Mouse (Mus musculus) ES-Bruce4 (cell line): ENCODE results near the gene Doc2g. TPM values are rescaled to one million over a fixed set of nuclear protein-coding genes. Genes with fewer than 3 reads are reported as not detected.
"Not testable (repeated sequence)": the region's sequence is repeated elsewhere in the genome, so short reads cannot be mapped to it uniquely, and the experiment has no call there.

Source experiments
- H3K27ac ChIP-seq: 2 replicates; pipeline ENCODE4 v1.5.1; 2012; ENCODE audit warnings: low read length, inconsistent platforms; ENCODE audit not compliant: insufficient read depth
- H3K27me3 ChIP-seq: 2 replicates; pipeline ENCODE4 v1.6.1; 2012; ENCODE audit warnings: mild to moderate bottlenecking, low read length, inconsistent platforms; ENCODE audit not compliant: control insufficient read depth, poor library complexity, insufficient read depth, severe bottlenecking
- H3K36me3 ChIP-seq: 2 replicates; pipeline ENCODE4 v1.6.1; 2012; ENCODE audit warnings: inconsistent platforms, mild to moderate bottlenecking, low read length, moderate library complexity; ENCODE audit not compliant: control insufficient read depth, poor library complexity, insufficient read depth, severe bottlenecking
- H3K4me1 ChIP-seq: one replicate; pipeline ENCODE4 v1.8.1; 2011; ENCODE audit warnings: low read length; ENCODE audit not compliant: control insufficient read depth, insufficient read depth
- H3K4me3 ChIP-seq: 2 replicates; pipeline ENCODE4 v1.5.1; 2011; ENCODE audit warnings: low read depth, mild to moderate bottlenecking, low read length
- H3K9ac ChIP-seq: 2 replicates; pipeline ENCODE4 v1.6.1; 2012; ENCODE audit warnings: low read depth, mild to moderate bottlenecking, inconsistent platforms; ENCODE audit not compliant: poor library complexity, severe bottlenecking
- H3K9me3 ChIP-seq: replicated peaks from 2 replicates; pipeline ENCODE4 v1.6.1; 2012; ENCODE audit warnings: mild to moderate bottlenecking, low read length, inconsistent platforms; ENCODE audit not compliant: control insufficient read depth, poor library complexity, insufficient read depth, severe bottlenecking
- CTCF ChIP-seq: IDR thresholded peaks from one replicate; pipeline ENCODE4 v1.8.1; 2011; ENCODE audit warnings: low read depth, low read length
- EP300 ChIP-seq: IDR thresholded peaks from 2 replicates; pipeline ENCODE4 v1.6.1; 2011; ENCODE audit warnings: low read depth, low read length; ENCODE audit not compliant: insufficient read depth
- POLR2A ChIP-seq: IDR thresholded peaks from one replicate; pipeline ENCODE4 v1.8.1; 2011; ENCODE audit warnings: low read length; ENCODE audit not compliant: insufficient read depth
- polyA plus RNA-seq: library from polyadenylated mRNA; stranded (reverse); fragments of >200 nt; gene quantifications from 2 replicates; pipeline ENCODE4 v1.2.4, GENCODE M21; 2011; ENCODE audit warnings: low read depth; ENCODE audit not compliant: missing spikeins, insufficient read depth, insufficient read length

Gene Doc2g
- polyA plus RNA-seq, 1 experiment, result 3.6 TPM

GRCm38 (mm10) chr19:4042124-4042523 is 39.0 kb downstream of the Doc2g start:
- H3K27me3 ChIP-seq, result no peaks in the 10 kb centered on the region
- H3K36me3 ChIP-seq, result no peaks in the 10 kb centered on the region
- H3K27ac ChIP-seq, result no peak overlapping the region
- H3K9me3 ChIP-seq, result peaks cover 15% of the 10 kb centered on the region
- no peaks in the 10 kb centered on the region for H3K4me1 ChIP-seq
- H3K9ac ChIP-seq, result 0 out of 2 replicates have a peak overlapping the region, but pooled peaks have one; percentile 4
- peak overlapping the region; percentile 63 for H3K4me3 ChIP-seq
- TF ChIP-seq POLR2A, result peak; percentile 52
- TF ChIP-seq EP300, result 0 out of 2 replicates have a peak, but pooled peaks have one; percentile 44
- no peak for TF ChIP-seq CTCF

GRCm38 (mm10) chr19:4044109-4044508 is 41.0 kb downstream of the Doc2g start:
- not testable (repeated sequence) for H3K27me3 ChIP-seq, H3K4me3 ChIP-seq, H3K9ac ChIP-seq, H3K27ac ChIP-seq, H3K4me1 ChIP-seq, H3K36me3 ChIP-seq
- peaks cover 15% of the 10 kb centered on the region for H3K9me3 ChIP-seq

- H3K9me3 ChIP-seq, result peaks cover 15% of the 10 kb centered on the region
- peak within 1 kb of the TSS; percentile 65 for H3K27ac ChIP-seq
- TF ChIP-seq POLR2A, result no peak
- peak; percentile 86 for TF ChIP-seq EP300
- TF ChIP-seq CTCF, result peak; percentile 10
- no peak within 1 kb of the TSS for H3K9ac ChIP-seq
- H3K4me3 ChIP-seq, result no peak within 1 kb of the TSS
- H3K27me3 ChIP-seq, result no peaks in the 10 kb centered on the region
- no peaks in the 10 kb centered on the region for H3K36me3 ChIP-seq
- no peaks in the 10 kb centered on the region for H3K4me1 ChIP-seq
Observed at GRCm38 (mm10) chr19:4045966-4046865, 43.1 kb downstream of the Doc2g start, which contains the start of gene Gstp2. Gstp2 (minus strand) TSS chr19:4046023.

- Histone ChIP-seq H3K27me3 (no peaks in the 10 kb centered on the region), H3K9ac (no peak overlapping the region), H3K27ac (peak overlapping the region; percentile 65), H3K4me3 (no peak overlapping the region), H3K36me3 (no peaks in the 10 kb centered on the region), H3K9me3 (peaks cover 15% of the 10 kb centered on the region), H3K4me1 (no peaks in the 10 kb centered on the region)
- no peak for TF ChIP-seq POLR2A
- peak; percentile 88 for TF ChIP-seq EP300
- TF ChIP-seq CTCF, result no peak
Observed at GRCm38 (mm10) chr19:4046866-4047254, 43.7 kb downstream of the Doc2g start.

- no peaks in the 10 kb centered on the region for H3K4me1 ChIP-seq
- H3K4me3 ChIP-seq, result no peak overlapping the region
- no peaks in the 10 kb centered on the region for H3K36me3 ChIP-seq
- H3K9me3 ChIP-seq, result peaks cover 15% of the 10 kb centered on the region
- H3K27me3 ChIP-seq, result no peaks in the 10 kb centered on the region
- TF ChIP-seq CTCF, result peak; percentile 82
- no peak for TF ChIP-seq EP300
- TF ChIP-seq POLR2A, result no peak
- no peak overlapping the region for H3K9ac ChIP-seq
- no peak overlapping the region for H3K27ac ChIP-seq
Observed at GRCm38 (mm10) chr19:4047859-4048258, 44.7 kb downstream of the Doc2g start.

GRCm38 (mm10) chr19:4049069-4049468 is 46.0 kb downstream of the Doc2g start:
- peaks cover 13% of the 10 kb centered on the region for H3K9me3 ChIP-seq
- H3K4me1 ChIP-seq, H3K27ac ChIP-seq, H3K27me3 ChIP-seq, H3K36me3 ChIP-seq, H3K4me3 ChIP-seq, H3K9ac ChIP-seq: not testable (repeated sequence)
